In the genomic region with DNA sequence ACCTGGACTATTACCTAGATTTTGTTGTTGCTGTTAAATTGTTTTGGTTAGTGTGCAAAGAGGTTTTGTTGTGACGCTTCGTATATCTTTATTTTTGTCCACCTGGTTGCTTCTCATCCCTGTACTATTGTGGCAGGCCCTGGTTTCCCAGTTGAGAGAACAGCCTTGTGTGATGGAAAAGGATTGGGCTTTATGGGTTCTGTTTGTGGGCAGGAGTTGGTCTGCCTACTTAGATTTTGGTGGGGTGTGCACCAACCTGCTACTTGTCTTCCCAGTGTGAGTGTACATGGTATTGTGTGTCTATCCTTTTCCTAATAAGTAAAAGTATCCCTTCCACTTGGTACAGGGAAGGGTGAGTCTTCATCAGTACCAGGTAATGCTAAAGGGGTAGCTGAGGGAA, we compare ENCODE assay signal across 8 mouse cellular contexts. TPM values are rescaled to one million over a fixed set of nuclear protein-coding genes. Genes with fewer than 3 reads are reported as not detected.
DNase-seq lines count a peak whose midpoint lies in the region; ATAC-seq and TF ChIP-seq lines count a peak whose summit lies in the region.

No protein-coding gene starts in this region.

- no peak for TF ChIP-seq RAD21 in MEL (IDR thresholded peaks at IDR 0.05; ENCODE audit: low read depth, low read length)

- no peaks in the 10 kb centered on the region for H3K9me3 ChIP-seq in kidney, embryonic 15.5 days (replicated peaks)
- no peaks in the 10 kb centered on the region for H3K9me3 ChIP-seq in MEL (replicated peaks; ENCODE audit: insufficient read depth, low read length)
- no peaks in the 10 kb centered on the region for H3K9me3 ChIP-seq in forebrain, embryonic 16.5 days (ENCODE audit: control insufficient read depth, low read length)

- no peak for TF ChIP-seq CTCF in MEL (IDR thresholded peaks at IDR 0.05 in 2 of 3, conservative IDR thresholded peaks at IDR 0.05 in 1 of 3; ENCODE audit: control insufficient read depth in 1 of 3, insufficient read depth in 1 of 3, low read depth in 2 of 3, low read length in 3 of 3, poor library complexity in 1 of 3, severe bottlenecking in 1 of 3)

- TF ChIP-seq EP300 in MEL (IDR thresholded peaks at IDR 0.05; ENCODE audit: low read depth in 1 of 2, low read length in 2 of 2) = no peak

- 0 out of 2 replicates have a peak overlapping the region, but pooled peaks have one; percentile 32 for H3K27ac ChIP-seq in kidney, embryonic 15.5 days
- peak overlapping the region; percentile 94 for H3K27ac ChIP-seq in MEL (ENCODE audit: control insufficient read depth, low read depth, low read length)
- H3K27ac ChIP-seq in forebrain, embryonic 16.5 days (ENCODE audit: low read length) = no peak overlapping the region

- H3K4me3 ChIP-seq in kidney, embryonic 15.5 days (replicated peaks) = peak overlapping the region; percentile 86; the same call in 1 of the 2 replicates
- H3K4me3 ChIP-seq in MEL (ENCODE audit: control insufficient read depth in 1 of 2, insufficient read depth in 1 of 2, low read depth in 2 of 2, low read length in 2 of 2) = peak overlapping the region; percentile 87 to 94
- H3K4me3 ChIP-seq in forebrain, embryonic 16.5 days (replicated peaks; ENCODE audit: low read length) = no peak overlapping the region; the same call in 1 of the 2 replicates

- no peak for DNase-seq in kidney, adult 11 months
- DNase-seq in MEL (ENCODE audit: low read depth, low spot score) (no peak), liver (peak; percentile 1)
- no peak for DNase-seq in thymus, adult 18-20 months
- DNase-seq in frontal cortex, adult 2 months (ENCODE audit: extremely low spot score in 1 of 2, low spot score in 1 of 2) = no peak

- peak overlapping the region; percentile 77 for H3K4me2 ChIP-seq in kidney, embryonic 15.5 days
- H3K4me2 ChIP-seq in forebrain, embryonic 16.5 days (ENCODE audit: low read length) = peak overlapping the region; percentile 80

- no peak for ATAC-seq in kidney, embryonic 15.5 days (replicated peaks; ENCODE audit: low FRiP score)
- ATAC-seq in forebrain, embryonic 16.5 days = no peak
- ATAC-seq in CD4-positive, CD25-positive, alpha-beta regulatory T cell, adult 4 months = no peak

- peak overlapping the region; percentile 37; the same call in 1 of the 2 replicates for H3K9ac ChIP-seq in kidney, embryonic 15.5 days
- H3K9ac ChIP-seq in MEL (ENCODE audit: control insufficient read depth, low read depth, low read length, poor library complexity, severe bottlenecking) = peak overlapping the region; percentile 97
- peak overlapping the region; percentile 50 for H3K9ac ChIP-seq in forebrain, embryonic 16.5 days (replicated peaks; ENCODE audit: low read depth, low read length)

- H3K27me3 ChIP-seq in kidney, embryonic 15.5 days = no peaks in the 10 kb centered on the region
- H3K27me3 ChIP-seq in MEL (ENCODE audit: control insufficient read depth in 1 of 2, insufficient read depth in 2 of 2, low read length in 2 of 2) = no peaks in the 10 kb centered on the region
- no peaks in the 10 kb centered on the region for H3K27me3 ChIP-seq in forebrain, embryonic 16.5 days (replicated peaks; ENCODE audit: control insufficient read depth, insufficient read depth, low read length)

- H3K4me1 ChIP-seq in kidney, embryonic 15.5 days = peaks cover 69% of the 10 kb centered on the region
- H3K4me1 ChIP-seq in MEL (ENCODE audit: control insufficient read depth in 1 of 2, insufficient read depth in 2 of 2, low read length in 2 of 2) = peaks cover 39 to 58% of the 10 kb centered on the region in 2 experiments
- H3K4me1 ChIP-seq in forebrain, embryonic 16.5 days (replicated peaks; ENCODE audit: control insufficient read depth, insufficient read depth, low read length) = peaks cover 48% of the 10 kb centered on the region

- H3K79me2 ChIP-seq in MEL (ENCODE audit: control insufficient read depth, insufficient read depth, low read length, poor library complexity) = peaks cover 88% of the 10 kb centered on the region

- WGBS in kidney, embryonic 15.5 days = 88% methylated on average over 2 of the region's 2 CpGs
- 93% methylated on average over 2 of the region's 2 CpGs for WGBS in forebrain, embryonic 16.5 days

- peaks cover 4% of the 10 kb centered on the region for H3K36me3 ChIP-seq in kidney, embryonic 15.5 days
- peaks cover 19 to 64% of the 10 kb centered on the region in 2 experiments for H3K36me3 ChIP-seq in MEL (ENCODE audit: control insufficient read depth in 1 of 2, insufficient read depth in 2 of 2, low read length in 2 of 2)
- no peaks in the 10 kb centered on the region for H3K36me3 ChIP-seq in forebrain, embryonic 16.5 days (ENCODE audit: control insufficient read depth, insufficient read depth)

- TF ChIP-seq POLR2A in MEL (IDR thresholded peaks at IDR 0.05; ENCODE audit: control insufficient read depth in 1 of 2, insufficient read depth in 1 of 2, low read depth in 1 of 2, low read length in 2 of 2, poor library complexity in 1 of 2) = no peak

TF ChIP-seq in MEL, 35 proteins besides CTCF, POLR2A, EP300 and RAD21:
- TF ChIP-seq MYB (IDR thresholded peaks at IDR 0.05; ENCODE audit: low read depth, low read length) (no peak), POLR2AphosphoS2 (IDR thresholded peaks at IDR 0.05; ENCODE audit: low read length) (peak; percentile 1; the same call in 1 of the 2 replicates)

RNA-seq across cellular contexts. Expression of gene Atf5, which starts 2.9 kb away (rescaled TPM):
- 4.2 and 4.3 TPM in 2 replicates for polyA plus RNA-seq in kidney, embryonic 15.5 days (2015; fragmentation: Nextera tagmentation; extraction: Ambion mirVana)
- 17.6 and 19.6 TPM in 2 replicates for total RNA-seq in MEL (2012; rRNA removed)
- 10 to 100 TPM in 1 of 2 experiments, not detected in 1; 95.5 TPM for polyA plus RNA-seq in MEL (2012; ENCODE audit: insufficient read depth in 1 of 2, insufficient read length in 2 of 2, low read depth in 1 of 2, low replicate concordance in 2 of 2, missing spikeins in 1 of 2)
- 3.4 and 3.7 TPM in 2 replicates for polyA plus RNA-seq in forebrain, embryonic 16.5 days (2015; fragmentation: Nextera tagmentation; extraction: Ambion mirVana)
- polyA plus RNA-seq in CD4-positive, CD25-positive, alpha-beta regulatory T cell, adult 4 months (2017; shearing (Covaris generic)) = under 1 TPM; 0.19 to 0.35 TPM
- 24.2 and 35.6 TPM in 2 replicates for polyA plus RNA-seq in frontal cortex, adult 2 months (2012; rRNA removed)

RNA-seq across cellular contexts. Expression of gene Il4i1, which starts 3.2 kb away (rescaled TPM):
- polyA plus RNA-seq in kidney, embryonic 15.5 days (2015; fragmentation: Nextera tagmentation; extraction: Ambion mirVana) = 1.1 and 1.7 TPM in 2 replicates
- total RNA-seq in MEL (2012; rRNA removed) = 0.73 and 0.92 TPM in 2 replicates
- polyA plus RNA-seq in MEL (2012; ENCODE audit: insufficient read depth in 1 of 2, insufficient read length in 2 of 2, low read depth in 1 of 2, low replicate concordance in 2 of 2, missing spikeins in 1 of 2) = under 1 TPM in 1 of 2 experiments, not detected in 1; 0.54 TPM
- 0.44 and 2.3 TPM in 2 replicates for polyA plus RNA-seq in forebrain, embryonic 16.5 days (2015; fragmentation: Nextera tagmentation; extraction: Ambion mirVana)
- polyA plus RNA-seq in CD4-positive, CD25-positive, alpha-beta regulatory T cell, adult 4 months (2017; shearing (Covaris generic)) = 1 to 10 TPM; 1.9 to 3.6 TPM
- polyA plus RNA-seq in frontal cortex, adult 2 months (2012; rRNA removed) = 1.3 and 2.2 TPM in 2 replicates

RNA-seq across cellular contexts. Expression of gene Nup62, which starts 3.5 kb away (rescaled TPM):
- polyA plus RNA-seq in kidney, embryonic 15.5 days (2015; fragmentation: Nextera tagmentation; extraction: Ambion mirVana) = 93.5 and 100 TPM in 2 replicates
- 136 and 137 TPM in 2 replicates for total RNA-seq in MEL (2012; rRNA removed)
- 100 to 1,000 TPM in 1 of 2 experiments, not detected in 1; 235 TPM for polyA plus RNA-seq in MEL (2012; ENCODE audit: insufficient read depth in 1 of 2, insufficient read length in 2 of 2, low read depth in 1 of 2, low replicate concordance in 2 of 2, missing spikeins in 1 of 2)
- 53.9 and 56.1 TPM in 2 replicates for polyA plus RNA-seq in forebrain, embryonic 16.5 days (2015; fragmentation: Nextera tagmentation; extraction: Ambion mirVana)
- polyA plus RNA-seq in CD4-positive, CD25-positive, alpha-beta regulatory T cell, adult 4 months (2017; shearing (Covaris generic)) = 10 to 100 TPM; 27.3 to 57.8 TPM
- 29.1 and 29.3 TPM in 2 replicates for polyA plus RNA-seq in frontal cortex, adult 2 months (2012; rRNA removed)

RNA-seq across cellular contexts. Expression of gene Akt1s1, which starts 29.4 kb away (rescaled TPM):
- polyA plus RNA-seq in kidney, embryonic 15.5 days (2015; fragmentation: Nextera tagmentation; extraction: Ambion mirVana) = 108 and 118 TPM in 2 replicates
- 32.0 and 37.3 TPM in 2 replicates for total RNA-seq in MEL (2012; rRNA removed)
- 10 to 100 TPM in 1 of 2 experiments, not detected in 1; 71.8 TPM for polyA plus RNA-seq in MEL (2012; ENCODE audit: insufficient read depth in 1 of 2, insufficient read length in 2 of 2, low read depth in 1 of 2, low replicate concordance in 2 of 2, missing spikeins in 1 of 2)
- 103 and 110 TPM in 2 replicates for polyA plus RNA-seq in forebrain, embryonic 16.5 days (2015; fragmentation: Nextera tagmentation; extraction: Ambion mirVana)
- polyA plus RNA-seq in CD4-positive, CD25-positive, alpha-beta regulatory T cell, adult 4 months (2017; shearing (Covaris generic)) = 1 to 10 TPM; 1.2 to 3.1 TPM
- polyA plus RNA-seq in frontal cortex, adult 2 months (2012; rRNA removed) = 87.0 and 108 TPM in 2 replicates

RNA-seq across cellular contexts. Expression of gene Tbc1d17, which starts 29.5 kb away (rescaled TPM):
- polyA plus RNA-seq in kidney, embryonic 15.5 days (2015; fragmentation: Nextera tagmentation; extraction: Ambion mirVana) = 76.8 and 81.0 TPM in 2 replicates
- 16.7 and 16.9 TPM in 2 replicates for total RNA-seq in MEL (2012; rRNA removed)
- polyA plus RNA-seq in MEL (2012; ENCODE audit: insufficient read depth in 1 of 2, insufficient read length in 2 of 2, low read depth in 1 of 2, low replicate concordance in 2 of 2, missing spikeins in 1 of 2) = 10 to 100 TPM in 1 of 2 experiments, not detected in 1; 29.5 TPM
- 121 and 122 TPM in 2 replicates for polyA plus RNA-seq in forebrain, embryonic 16.5 days (2015; fragmentation: Nextera tagmentation; extraction: Ambion mirVana)
- polyA plus RNA-seq in CD4-positive, CD25-positive, alpha-beta regulatory T cell, adult 4 months (2017; shearing (Covaris generic)) = 10 to 100 TPM; 64.8 to 85.3 TPM
- 84.3 and 106 TPM in 2 replicates for polyA plus RNA-seq in frontal cortex, adult 2 months (2012; rRNA removed)

Comparison
In these comparisons a context has a peak if more than half of its experiments do, and no peak if none do; other contexts are left out.
1. H3K9ac ChIP-seq: peak in every context shown above with its lines; median percentile 97 in MEL; 50 in forebrain, embryonic 16.5 days; 37 in kidney, embryonic 15.5 days.